Mouse (Mus musculus) lung, postnatal 0 days (tissue): ENCODE measurements at regions not wholly inside any gene's neighbourhood (a gene's known extent, or its start where the extent isn't known, plus 50 kb on each side); places are given as distances from the start of the nearest gene placed in this dataset.

Experiments used
- CTCF ChIP-seq: IDR thresholded peaks from 2 replicates; pipeline ENCODE4 v1.5.1; 2016; ENCODE audit warnings: antibody characterized with exemption, mild to moderate bottlenecking
- EP300 ChIP-seq: IDR thresholded peaks from 2 replicates; pipeline ENCODE4 v1.6.1; 2016; ENCODE audit warnings: antibody characterized with exemption, mild to moderate bottlenecking, control low read depth

DNA sequence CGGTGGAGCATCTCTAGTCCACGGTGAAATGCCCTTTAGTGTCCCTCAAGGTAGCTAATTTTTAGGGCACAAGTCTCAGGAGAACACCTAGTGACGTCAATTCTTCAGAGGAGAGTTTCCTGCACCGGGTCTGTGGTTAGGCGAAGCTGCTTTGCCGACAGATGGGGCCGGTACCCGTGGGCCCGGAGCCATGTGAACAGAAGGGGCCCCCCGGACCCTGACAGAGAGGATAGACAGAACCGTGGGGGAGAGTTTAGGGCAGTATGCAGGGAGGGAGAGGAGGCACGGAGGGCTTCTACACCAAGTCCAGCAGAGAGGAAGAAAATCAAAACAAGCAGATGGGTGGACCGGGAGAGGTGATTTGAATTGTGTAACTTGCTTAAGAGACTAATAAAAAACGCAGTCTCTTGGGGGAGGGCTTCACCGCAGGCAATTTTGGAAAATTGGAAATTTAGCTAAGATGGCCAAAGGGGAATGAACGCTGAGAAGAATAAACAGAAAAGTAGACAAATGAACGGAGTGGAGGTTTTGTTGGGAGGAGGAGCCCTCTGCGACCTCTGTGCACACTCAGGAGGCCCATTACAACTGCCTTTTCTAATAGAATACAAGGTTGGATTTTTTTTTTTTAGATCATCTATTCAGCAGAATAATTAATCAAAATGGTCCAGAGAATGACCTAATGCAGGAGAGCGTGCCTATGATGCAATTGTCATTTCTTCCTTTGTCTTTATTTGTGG is 78.9 kb upstream of the Cmc1 start:
- TF ChIP-seq CTCF (no peak), EP300 (no peak)
